Mouse (Mus musculus) central nervous system, embryonic 11.5 days (tissue): ENCODE measurements around the gene A4gnt. TPM values are rescaled to one million over a fixed set of nuclear protein-coding genes. Genes with fewer than 3 reads are reported as not detected.

Experiments
- polyA plus RNA-seq: library from polyadenylated mRNA; depleted of rRNA; stranded (reverse); fragments of >200 nt; gene quantifications from 2 replicates; pipeline ENCODE4 v1.2.3, GENCODE M21; 2012; rRNA removed

A4gnt gene
- polyA plus RNA-seq, result not detected in 2 replicates

GRCm38 (mm10) chr9:99612202-99612601 is at the start of gene A4gnt:
A4gnt (plus strand) TSS chr9:99612502.

GRCm38 (mm10) chr9:99568347-99569070 is 43.8 kb upstream of the A4gnt start, which contains the start of gene Armc8:
Armc8 (minus strand) TSS chr9:99568899.

GRCm38 (mm10) chr9:99575677-99576480 is 36.4 kb upstream of the A4gnt start, which contains the start of gene Dbr1:
Dbr1 (plus strand) TSS chr9:99575799.

GRCm38 (mm10) chr9:99629281-99630011 is 17.1 kb downstream of the A4gnt start, which contains the start of gene Dzip1l:
Dzip1l (plus strand) TSS chr9:99629496.

Other genes with a start within 250 kb of the A4gnt start
- gene Mras, start 175.1 kb upstream of the A4gnt start, polyA plus RNA-seq, result 21.8 and 25.7 TPM in 2 replicates
- 0.18 TPM in 1 of 2 replicates, not detected in the other for gene Nme9, start 161.0 kb upstream of the A4gnt start, polyA plus RNA-seq
- gene Armc8, start 43.6 kb upstream of the A4gnt start, polyA plus RNA-seq, result 22.8 and 28.4 TPM in 2 replicates
- 21.8 and 27.0 TPM in 2 replicates for gene Dbr1, start 36.7 kb upstream of the A4gnt start, polyA plus RNA-seq
- 15.0 and 15.4 TPM in 2 replicates for gene Dzip1l, start 17.0 kb downstream of the A4gnt start, polyA plus RNA-seq
- gene Cldn18, start 104.8 kb downstream of the A4gnt start, polyA plus RNA-seq, result 0.04 TPM in 1 of 2 replicates, not detected in the other